Mouse (Mus musculus) ES-Bruce4 (cell line): ENCODE data around the gene Iqcf5.

Experiments
- CTCF ChIP-seq: IDR thresholded peaks from one replicate; pipeline ENCODE4 v1.8.1; 2011; ENCODE audit warnings: low read depth, low read length
- EP300 ChIP-seq: IDR thresholded peaks from 2 replicates; pipeline ENCODE4 v1.6.1; 2011; ENCODE audit warnings: low read depth, low read length; ENCODE audit not compliant: insufficient read depth
- POLR2A ChIP-seq: IDR thresholded peaks from one replicate; pipeline ENCODE4 v1.8.1; 2011; ENCODE audit warnings: low read length; ENCODE audit not compliant: insufficient read depth

- TF ChIP-seq POLR2A (no peak), CTCF (peak; percentile 94), EP300 (no peak)
Measured at GRCm38 (mm10) chr9:106531833-106532232, 17.5 kb downstream of the Iqcf5 start.
